Mouse (Mus musculus) adrenal gland (tissue): ENCODE results near the gene D030056L22Rik.

ENCODE experiments used
- intact Hi-C: fragments of 180-260 bp; cut with DNase I; formaldehyde crosslinking; loops from one replicate; pipeline ENCODE4 v1.15.1; 2025

Gene D030056L22Rik

GRCm38 (mm10) chr19:18725186-18725585 lies 12.2 kb downstream of the D030056L22Rik start:
- intact Hi-C loops, result no loop called here

- intact Hi-C loops, result no loop called here
Measured at GRCm38 (mm10) chr19:18730255-18730654, 17.3 kb downstream of the D030056L22Rik start.

GRCm38 (mm10) chr19:18731077-18731476 lies 18.1 kb downstream of the D030056L22Rik start:
- intact Hi-C loops, result no loop called here

- intact Hi-C loops, result no loop called here
Measured at GRCm38 (mm10) chr19:18735901-18736300, 22.9 kb downstream of the D030056L22Rik start.

- intact Hi-C loops, result no loop called here
Measured at GRCm38 (mm10) chr19:18739146-18739545, 26.2 kb downstream of the D030056L22Rik start.

- intact Hi-C loops, result no loop called here
Measured at GRCm38 (mm10) chr19:18743946-18744345, 31.0 kb downstream of the D030056L22Rik start.

GRCm38 (mm10) chr19:18746576-18747340 lies 33.8 kb downstream of the D030056L22Rik start:
- intact Hi-C loops, result no loop called here

- intact Hi-C loops, result no loop called here
Measured at GRCm38 (mm10) chr19:18747379-18747778, 34.4 kb downstream of the D030056L22Rik start.

- intact Hi-C loops, result no loop called here
Measured at GRCm38 (mm10) chr19:18749598-18750339, 36.8 kb downstream of the D030056L22Rik start, which contains the start of gene Trpm6. Gene Trpm6 (plus strand): TSS chr19:18749983.

GRCm38 (mm10) chr19:18757191-18757590 lies 44.2 kb downstream of the D030056L22Rik start:
- intact Hi-C loops, result no loop called here

- intact Hi-C loops, result no loop called here
Measured at GRCm38 (mm10) chr19:18757706-18758105, 44.7 kb downstream of the D030056L22Rik start.

GRCm38 (mm10) chr19:18758269-18758668 lies 45.3 kb downstream of the D030056L22Rik start:
- intact Hi-C loops, result no loop called here

- intact Hi-C loops, result no loop called here
Measured at GRCm38 (mm10) chr19:18758916-18759315, 45.9 kb downstream of the D030056L22Rik start.

- intact Hi-C loops, result no loop called here
Measured at GRCm38 (mm10) chr19:18766399-18766798, 53.4 kb downstream of the D030056L22Rik start.
